Mouse (Mus musculus) fibroblast of lung, adult 2 months (primary cell): ENCODE measurements around the gene Gdf1.

ENCODE experiments used
- DNase-seq: peaks from one replicate; pipeline ENCODE4 v3.0.0-alpha.2; 2011; ENCODE audit warnings: low read depth

The Gdf1 gene

GRCm38 (mm10) chr8:70364066-70364465 is 34.4 kb downstream of the Gdf1 start:
- DNase-seq: peak; percentile 73

- DNase-seq: no peak
These were observed 37.0 kb downstream of the Gdf1 start for GRCm38 (mm10) chr8:70366588-70366987.

- DNase-seq: peak; percentile 86
These were observed 40.9 kb downstream of the Gdf1 start for GRCm38 (mm10) chr8:70370476-70370875.

DNA sequence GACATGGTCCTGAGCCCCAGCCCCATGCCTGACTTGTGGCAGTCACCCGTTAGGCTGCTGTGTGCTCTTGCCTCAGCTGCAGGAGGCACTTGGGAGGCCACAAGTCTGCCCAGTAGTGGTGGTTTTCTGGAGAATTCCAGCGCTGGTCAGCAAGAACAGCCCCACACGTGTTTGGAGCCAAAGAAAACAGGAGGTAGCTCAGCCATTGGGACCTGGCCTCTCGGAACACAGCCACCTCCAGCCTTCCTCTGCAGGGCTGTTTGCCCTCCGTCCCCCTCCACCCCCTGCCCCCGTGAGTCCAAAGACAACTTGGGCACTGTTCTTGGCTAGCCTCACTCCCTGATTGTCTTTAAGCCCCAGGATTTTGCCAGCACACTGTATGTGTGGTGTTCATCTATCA is 42.3 kb downstream of the Gdf1 start:
- peak; percentile 93 for DNase-seq

- DNase-seq: no peak
These were observed 44.0 kb downstream of the Gdf1 start, which contains the start of gene Comp for GRCm38 (mm10) chr8:70373397-70374317. TSS of gene Comp (plus strand) at chr8:70373558.

- no peak for DNase-seq
These were observed 44.8 kb downstream of the Gdf1 start for GRCm38 (mm10) chr8:70374318-70374927.

- no peak for DNase-seq
These were observed 45.7 kb downstream of the Gdf1 start for GRCm38 (mm10) chr8:70375212-70375859.

DNA sequence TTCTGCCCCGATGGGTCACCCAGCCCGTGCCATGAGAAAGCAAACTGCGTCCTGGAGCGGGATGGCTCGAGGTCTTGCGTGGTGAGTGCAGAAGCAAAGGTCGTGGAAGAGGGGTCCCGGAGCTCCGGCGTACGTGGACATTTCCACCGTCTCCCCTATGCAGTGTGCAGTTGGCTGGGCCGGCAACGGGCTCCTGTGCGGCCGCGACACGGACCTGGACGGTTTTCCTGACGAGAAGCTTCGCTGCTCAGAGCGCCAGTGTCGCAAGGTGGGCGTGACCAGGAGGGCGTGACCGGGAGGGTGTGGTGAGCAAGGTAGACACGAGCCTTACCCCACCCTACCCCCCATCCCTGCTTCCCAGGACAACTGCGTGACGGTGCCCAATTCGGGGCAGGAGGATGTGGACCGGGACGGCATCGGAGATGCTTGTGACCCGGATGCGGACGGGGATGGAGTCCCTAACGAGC is 46.7 kb downstream of the Gdf1 start:
- no peak for DNase-seq

DNA sequence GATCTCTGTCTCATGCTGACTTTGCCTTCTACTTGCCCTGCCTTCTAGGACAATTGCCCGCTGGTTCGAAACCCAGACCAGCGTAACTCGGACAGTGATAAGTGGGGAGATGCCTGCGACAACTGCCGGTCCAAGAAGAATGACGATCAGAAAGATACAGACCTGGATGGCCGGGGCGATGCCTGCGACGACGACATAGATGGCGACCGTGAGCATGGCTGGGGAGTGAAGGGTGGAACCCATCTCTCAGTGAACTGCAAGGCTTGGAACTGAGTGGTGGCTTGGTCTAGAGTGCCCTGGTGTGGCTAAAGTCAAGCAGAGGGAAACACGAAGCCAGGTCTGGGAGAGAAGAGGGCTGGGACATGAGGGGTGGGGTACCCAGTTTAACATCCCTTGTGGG is 47.4 kb downstream of the Gdf1 start:
- no peak for DNase-seq

GRCm38 (mm10) chr8:70380069-70380468 is 50.5 kb downstream of the Gdf1 start:
- no peak for DNase-seq
